Comparison of ENCODE assay signal across 11 mouse cellular contexts in the genomic region with DNA sequence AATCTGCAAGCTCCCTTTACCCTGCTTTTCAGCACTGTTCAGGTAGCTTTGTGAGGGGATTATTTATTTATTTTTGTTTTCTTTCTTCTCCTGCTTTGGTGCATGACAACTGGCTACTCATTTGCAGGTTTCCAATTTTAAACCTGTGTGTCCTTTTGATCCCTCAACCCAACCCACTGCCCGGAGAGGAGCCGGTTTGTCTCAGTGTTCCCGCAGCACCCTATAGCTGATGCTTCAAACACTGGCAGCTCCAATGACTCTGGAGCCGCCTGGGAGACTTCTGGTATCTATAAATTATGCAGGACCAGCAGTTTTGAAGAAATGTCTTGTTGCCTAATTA. TPM values are rescaled to one million over a fixed set of nuclear protein-coding genes. Genes with fewer than 3 reads are reported as not detected.
A peak's percentile ranks its signal among the peaks of the same experiment; 100 is the strongest.
DNase-seq lines count a peak whose midpoint lies in the region; ATAC-seq and TF ChIP-seq lines count a peak whose summit lies in the region.
"Had no signal": no experiment of that assay in that cellular context is flagged by ENCODE, and none has a peak within 500 bp of the region (broad histone marks: within the 10 kb centered on the region; RNA-seq: fewer than 3 reads in every experiment).

No protein-coding gene starts in this region.

- no peak for TF ChIP-seq CTCF in lung, postnatal 0 days (IDR thresholded peaks at IDR 0.05)

- intact Hi-C loops in heart, postnatal 25 days (cut with DNase I): loop anchor here (5.0 kb wide), 1 partner anchor 41 kb away; no protein-coding TSS in a partner anchor

- no peak overlapping the region for H3K4me3 ChIP-seq in heart, embryonic 13.5 days
- H3K4me3 ChIP-seq in lung, embryonic 15.5 days: no peak overlapping the region
- H3K4me3 ChIP-seq in lung, postnatal 0 days (ENCODE audit: low read depth, low read length): no peak overlapping the region
- H3K4me3 ChIP-seq in limb, embryonic 10.5 days: no peak overlapping the region
- H3K4me3 ChIP-seq in neural tube, embryonic 14.5 days (ENCODE audit: low read depth, low read length): no peak overlapping the region

- no peaks in the 10 kb centered on the region for H3K27me3 ChIP-seq in heart, embryonic 13.5 days (replicated peaks)
- H3K27me3 ChIP-seq in lung, embryonic 15.5 days: no peaks in the 10 kb centered on the region
- H3K27me3 ChIP-seq in lung, postnatal 0 days (replicated peaks; ENCODE audit: insufficient read depth, low read length): no peaks in the 10 kb centered on the region
- H3K27me3 ChIP-seq in limb, embryonic 10.5 days (ENCODE audit: low read depth, poor library complexity, severe bottlenecking): no peaks in the 10 kb centered on the region
- no peaks in the 10 kb centered on the region for H3K27me3 ChIP-seq in neural tube, embryonic 14.5 days (ENCODE audit: control insufficient read depth, insufficient read depth, low read length)

- no peak for ATAC-seq in heart, embryonic 13.5 days (ENCODE audit: extremely low read depth, insufficient number of reproducible peaks, low FRiP score, low TSS enrichment)
- no peak for ATAC-seq in lung, embryonic 15.5 days (ENCODE audit: borderline replicate concordance, extremely low read depth, low FRiP score, low TSS enrichment)
- ATAC-seq in lung, postnatal 0 days: no peak
- no peak for ATAC-seq in neural tube, embryonic 14.5 days (ENCODE audit: low read depth)

- TF ChIP-seq EP300 in lung, postnatal 0 days (IDR thresholded peaks at IDR 0.05): no peak

- no peak overlapping the region for H3K4me2 ChIP-seq in heart, embryonic 13.5 days
- no peak overlapping the region for H3K4me2 ChIP-seq in lung, embryonic 15.5 days
- no peak overlapping the region for H3K4me2 ChIP-seq in lung, postnatal 0 days (replicated peaks; ENCODE audit: low read depth, low read length)
- H3K4me2 ChIP-seq in neural tube, embryonic 14.5 days (ENCODE audit: low read depth, low read length): no peak overlapping the region

- peaks cover 33% of the 10 kb centered on the region for H3K36me3 ChIP-seq in heart, embryonic 13.5 days
- peaks cover 12% of the 10 kb centered on the region for H3K36me3 ChIP-seq in lung, embryonic 15.5 days
- H3K36me3 ChIP-seq in lung, postnatal 0 days (ENCODE audit: insufficient read depth, low read length): no peaks in the 10 kb centered on the region
- H3K36me3 ChIP-seq in limb, embryonic 10.5 days: peaks cover 33% of the 10 kb centered on the region
- peaks cover 16% of the 10 kb centered on the region for H3K36me3 ChIP-seq in neural tube, embryonic 14.5 days (ENCODE audit: control insufficient read depth, insufficient read depth, low read length)

- H3K27ac ChIP-seq in heart, embryonic 13.5 days (replicated peaks): peak overlapping the region; percentile 79
- H3K27ac ChIP-seq in lung, embryonic 15.5 days: peak overlapping the region; percentile 82
- H3K27ac ChIP-seq in lung, postnatal 0 days (ENCODE audit: low read length): no peak overlapping the region
- H3K27ac ChIP-seq in limb, embryonic 10.5 days: peak overlapping the region; percentile 72; the same call in 1 of the 2 replicates
- peak overlapping the region; percentile 45; the same call in 1 of the 2 replicates for H3K27ac ChIP-seq in neural tube, embryonic 14.5 days (ENCODE audit: low read depth, low read length)

- WGBS in heart, embryonic 13.5 days: 79% methylated on average over 4 of the region's 4 CpGs
- 80% methylated on average over 4 of the region's 4 CpGs for WGBS in lung, embryonic 15.5 days
- 83% methylated on average over 4 of the region's 4 CpGs for WGBS in lung, postnatal 0 days
- WGBS in limb, embryonic 10.5 days: 75% methylated on average over 4 of the region's 4 CpGs
- WGBS in neural tube, embryonic 14.5 days: 72% methylated on average over 4 of the region's 4 CpGs

- H3K9me3 ChIP-seq in heart, embryonic 13.5 days: peaks cover 6% of the 10 kb centered on the region
- no peaks in the 10 kb centered on the region for H3K9me3 ChIP-seq in lung, embryonic 15.5 days
- no peaks in the 10 kb centered on the region for H3K9me3 ChIP-seq in lung, postnatal 0 days (ENCODE audit: low read length)
- H3K9me3 ChIP-seq in limb, embryonic 10.5 days (replicated peaks): no peaks in the 10 kb centered on the region
- H3K9me3 ChIP-seq in neural tube, embryonic 14.5 days (ENCODE audit: control insufficient read depth, low read length): no peaks in the 10 kb centered on the region

- no peak for DNase-seq in heart, postnatal 25 days (ENCODE audit: low spot score)
- no peak for DNase-seq in lung, postnatal 0 days (ENCODE audit: low spot score)
- no peak for DNase-seq in limb, embryonic 10.5 days (ENCODE audit: low spot score)
- DNase-seq in ovary, adult 18-20 months (ENCODE audit: low spot score): no peak
- DNase-seq in cerebellum, adult 18-20 months: no peak
- DNase-seq: gastrocnemius, postnatal 36 days; layer of hippocampus, adult 9-11 months; lung, adult 2 months had no signal

- H3K4me1 ChIP-seq in heart, embryonic 13.5 days: peaks cover 53% of the 10 kb centered on the region
- peaks cover 73% of the 10 kb centered on the region for H3K4me1 ChIP-seq in lung, embryonic 15.5 days
- H3K4me1 ChIP-seq in lung, postnatal 0 days (ENCODE audit: insufficient read depth, low read depth, low read length): peaks cover 61% of the 10 kb centered on the region
- peaks cover 77% of the 10 kb centered on the region for H3K4me1 ChIP-seq in limb, embryonic 10.5 days
- H3K4me1 ChIP-seq in neural tube, embryonic 14.5 days (ENCODE audit: control insufficient read depth, insufficient read depth, low read length): peaks cover 18% of the 10 kb centered on the region

- H3K9ac ChIP-seq in heart, embryonic 13.5 days: no peak overlapping the region
- H3K9ac ChIP-seq in lung, embryonic 15.5 days: no peak overlapping the region
- H3K9ac ChIP-seq in lung, postnatal 0 days (replicated peaks; ENCODE audit: low read depth): no peak overlapping the region
- H3K9ac ChIP-seq in neural tube, embryonic 14.5 days (replicated peaks; ENCODE audit: low read depth, low read length): no peak overlapping the region

RNA-seq across cellular contexts. Expression of a gene that starts 16.6 kb away (rescaled TPM):
- 10.9 and 11.3 TPM in 2 replicates for polyA plus RNA-seq in heart, embryonic 13.5 days (2015; fragmentation: Nextera tagmentation; extraction: Ambion mirVana)
- 10 to 100 TPM; 17.8 to 18.9 TPM for total RNA-seq in heart, postnatal 25 days (2021)
- 21.8 and 22.8 TPM in 2 replicates for polyA plus RNA-seq in lung, embryonic 15.5 days (2015; fragmentation: Nextera tagmentation; extraction: Ambion mirVana)
- polyA plus RNA-seq in lung, postnatal 0 days (2015; fragmentation: Nextera tagmentation; extraction: Ambion mirVana): 21.3 and 24.5 TPM in 2 replicates
- polyA plus RNA-seq in limb, embryonic 10.5 days (2016; fragmentation: Nextera tagmentation; extraction: Ambion mirVana): 15.0 and 17.5 TPM in 2 replicates
- 54.0 and 56.8 TPM in 2 replicates for polyA plus RNA-seq in neural tube, embryonic 14.5 days (2014; fragmentation: Nextera tagmentation; extraction: Ambion mirVana)
